Mouse (Mus musculus) thymus, adult 2 months (tissue): Measurements from ENCODE around the gene Gpank1.

Source experiments
- CTCF ChIP-seq: fragments of 200-500 bp; IDR thresholded peaks from 2 replicates; pipeline ENCODE4 v1.5.1; 2012; ENCODE audit warnings: mild to moderate bottlenecking, control low read depth, low read length, moderate library complexity, borderline replicate concordance; ENCODE audit not compliant: control insufficient read depth, poor library complexity, insufficient read depth; ENCODE audit errors: extremely low read depth
- POLR2A ChIP-seq: fragments of 200-500 bp; IDR thresholded peaks from 2 replicates; pipeline ENCODE4 v1.6.1; 2012; ENCODE audit warnings: mild to moderate bottlenecking, low read length, control low read depth, moderate library complexity; ENCODE audit not compliant: control insufficient read depth, poor library complexity, insufficient read depth; ENCODE audit errors: extremely low read depth

DNA sequence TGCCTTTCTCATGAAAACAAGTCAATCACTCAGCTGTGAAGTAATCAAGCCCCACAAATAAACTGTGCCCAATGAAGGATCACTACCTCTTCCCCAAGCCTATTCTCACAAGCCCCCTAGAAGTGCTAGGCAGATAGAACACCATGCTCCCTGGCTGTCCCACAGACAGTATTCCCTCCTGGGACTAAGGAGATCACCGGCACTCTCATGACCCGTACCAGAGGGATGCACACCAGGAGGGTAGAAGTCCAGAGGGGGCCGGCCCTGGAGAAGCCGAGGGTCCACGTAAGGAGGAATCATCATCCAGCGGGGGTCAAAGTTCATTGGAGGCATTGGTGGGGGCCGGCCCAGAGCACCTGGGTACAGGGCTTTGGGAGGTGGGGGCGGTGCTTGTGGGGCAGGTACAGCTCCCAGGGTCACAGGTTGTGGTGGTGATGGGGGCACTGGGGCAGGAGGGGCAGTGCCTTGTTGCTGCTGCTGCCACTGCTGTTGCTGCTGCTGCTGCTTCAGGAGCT, 36.5 kb downstream of the Gpank1 start:
- TF ChIP-seq CTCF (no peak), POLR2A (no peak)
